Mouse (Mus musculus): ENCODE results near the gene Trpm8.
A peak's percentile ranks its signal among the peaks of the same experiment; 100 is the strongest.

The Trpm8 gene

DNA sequence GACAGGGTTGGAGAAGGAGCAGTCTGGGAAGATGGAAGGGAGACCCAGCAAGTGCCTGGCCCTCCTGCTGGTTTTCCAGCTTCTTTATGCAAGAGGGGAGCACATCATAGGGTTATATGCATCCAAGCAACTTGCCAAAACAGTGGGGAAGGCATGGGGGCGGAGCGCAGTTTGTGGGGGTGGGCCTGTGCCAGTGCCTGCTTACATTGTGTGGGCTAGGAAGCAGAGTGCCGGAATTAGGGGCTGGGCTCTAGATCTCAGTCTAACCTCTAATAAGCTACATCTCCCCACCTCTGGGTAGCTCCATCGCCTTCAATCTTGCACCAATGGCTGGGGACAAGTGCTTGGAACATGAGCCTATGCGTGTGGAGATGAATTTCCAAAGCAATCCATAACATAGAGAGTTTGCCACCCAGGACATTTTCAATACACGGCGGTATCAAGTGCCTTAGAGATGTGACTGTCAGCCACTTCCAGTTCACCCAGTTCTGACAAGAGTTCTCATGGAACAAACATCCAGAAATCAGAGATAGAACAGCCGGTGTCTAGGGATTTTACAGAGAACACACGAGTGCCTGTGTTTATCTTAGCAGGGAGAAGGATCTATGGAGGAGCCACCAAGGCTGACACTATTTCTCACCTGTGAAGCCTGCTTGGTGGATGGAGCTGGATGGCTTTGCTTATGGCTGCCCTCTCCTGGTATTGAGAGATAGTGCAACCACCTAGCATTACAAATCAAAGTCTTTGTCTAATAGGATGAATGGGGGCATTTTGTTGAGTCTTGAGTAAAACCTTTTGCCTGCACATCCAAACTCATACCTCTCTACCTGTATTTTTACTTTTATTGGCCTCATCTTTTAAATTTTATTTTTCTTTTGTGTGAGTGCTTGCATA, 23.9 kb downstream of the Trpm8 start:
- DNase-seq (ENCODE audit: low spot score), result no peak

DNA sequence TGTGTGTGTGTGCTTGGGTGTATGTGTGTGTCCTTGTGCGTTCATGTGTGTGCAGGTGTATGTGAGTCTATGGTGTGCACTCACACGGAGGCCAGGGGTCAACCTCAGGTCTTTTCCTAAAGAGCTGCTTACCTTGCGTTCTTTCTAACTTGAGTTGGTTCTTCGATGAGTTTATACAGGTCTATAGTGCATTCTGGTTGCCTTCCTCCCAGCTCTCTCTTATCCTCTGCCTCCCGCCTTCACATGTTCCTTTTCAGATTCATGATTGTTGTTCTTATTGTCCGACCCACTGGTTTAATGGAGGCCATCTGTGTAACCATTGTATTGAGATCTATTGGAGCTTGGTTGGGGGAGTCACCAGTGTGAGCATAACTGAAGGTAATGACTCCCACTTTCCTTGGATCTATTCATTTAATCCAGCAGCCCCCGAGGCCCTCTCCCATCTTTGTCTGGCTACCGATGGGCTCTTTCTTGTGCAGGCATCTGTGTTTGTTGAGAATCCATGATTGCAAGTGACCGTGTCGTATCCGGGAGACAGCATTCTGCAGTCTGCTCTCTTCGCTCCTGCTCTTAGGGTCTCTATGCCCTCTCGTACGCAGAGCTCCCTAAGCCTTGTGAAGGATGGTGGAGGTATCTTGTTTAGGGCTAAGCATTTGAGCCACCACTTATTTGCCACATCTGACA, 24.7 kb downstream of the Trpm8 start:
- DNase-seq (ENCODE audit: low spot score), result no peak

DNA sequence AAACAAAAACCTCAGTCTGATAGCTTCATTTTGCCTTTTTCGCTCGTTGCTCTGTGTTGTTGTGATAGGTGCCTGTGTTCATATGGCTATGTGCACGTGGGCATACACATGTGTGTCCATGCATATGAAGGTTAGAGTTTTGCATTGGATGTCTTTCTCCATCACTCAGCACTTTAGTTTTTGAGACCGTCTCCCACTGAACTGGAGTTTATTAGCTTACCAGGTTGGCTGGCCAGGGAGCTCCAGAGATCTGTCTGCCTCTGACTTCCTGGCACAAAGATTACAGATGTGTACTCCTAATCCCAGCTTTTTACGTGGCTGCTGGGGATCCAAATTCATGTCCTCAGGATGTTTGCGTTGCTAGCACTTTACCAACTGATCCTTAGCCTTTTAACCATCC, 26.3 kb downstream of the Trpm8 start:
- DNase-seq (ENCODE audit: low spot score), result no peak

DNA sequence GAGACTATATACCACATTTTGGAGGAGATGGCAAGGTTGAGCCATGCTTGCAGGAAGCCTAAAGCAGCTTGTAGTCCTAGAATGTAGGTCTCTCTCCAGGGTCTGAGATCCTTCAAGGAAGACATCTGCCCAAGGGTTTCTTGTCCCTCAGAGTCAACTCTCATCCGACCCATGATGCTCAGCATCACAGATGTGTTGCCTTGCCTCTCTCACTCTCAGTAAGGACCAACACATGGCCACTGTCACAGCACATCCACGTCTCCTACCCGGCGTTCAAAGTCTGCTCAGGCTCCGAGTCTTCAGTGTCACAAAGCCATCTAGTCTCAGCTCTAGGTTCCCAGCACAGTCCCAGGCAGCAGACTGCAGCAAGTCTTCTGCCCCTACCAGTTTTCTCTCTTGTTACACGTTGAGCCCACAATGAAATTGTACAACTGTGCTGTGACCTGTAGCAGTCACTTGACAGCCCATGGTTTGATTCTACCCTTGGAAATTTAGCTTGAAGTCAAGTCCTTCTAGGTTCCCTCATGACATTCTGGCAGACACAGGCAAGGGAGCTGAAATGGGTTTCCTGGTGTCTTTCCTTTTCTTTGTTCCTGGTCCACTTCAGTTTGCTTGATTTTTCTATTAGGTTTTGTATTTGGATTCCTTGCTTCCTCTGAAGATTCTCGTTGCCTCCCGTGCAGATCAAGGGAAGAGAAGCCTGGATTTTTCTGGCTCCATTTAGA, 27.0 kb downstream of the Trpm8 start:
- no peak for DNase-seq (ENCODE audit: low spot score)

DNA sequence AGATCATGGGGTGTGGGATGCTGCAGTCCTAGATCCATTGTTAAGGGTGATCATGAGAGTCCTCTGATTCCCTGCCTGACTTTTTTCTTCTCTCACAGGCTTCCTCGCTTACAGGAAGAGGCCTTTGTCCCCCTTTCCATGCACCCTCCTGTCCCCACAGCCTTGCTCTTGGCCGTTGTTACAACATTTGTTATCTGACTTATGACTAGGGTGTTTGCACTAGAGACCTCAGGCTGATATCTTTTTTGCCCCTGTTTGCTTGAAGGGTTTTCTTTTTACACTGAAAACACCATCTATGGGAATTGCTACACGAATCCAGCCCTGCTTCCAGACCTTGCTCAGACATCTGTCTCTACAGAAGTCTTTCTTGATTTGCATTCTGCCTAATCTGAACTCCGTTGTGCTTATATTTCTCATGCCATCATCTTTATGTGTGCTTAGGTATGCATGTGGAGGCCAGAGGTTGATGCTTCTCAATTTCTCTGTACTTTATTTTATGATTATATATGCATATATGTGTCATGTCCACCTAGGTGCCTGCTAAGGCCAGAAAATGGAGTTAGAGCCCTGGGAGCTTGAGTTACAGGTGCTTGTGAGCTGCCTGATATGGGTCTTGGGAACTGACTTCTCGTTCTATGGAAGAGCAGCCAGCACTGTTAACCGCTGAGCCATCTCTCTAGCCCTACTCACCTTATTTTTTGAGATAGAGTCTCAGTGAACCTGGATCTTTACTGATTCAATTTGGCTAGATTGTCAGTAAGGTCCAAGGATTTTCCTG, 27.7 kb downstream of the Trpm8 start:
- DNase-seq (ENCODE audit: low spot score), result no peak

DNA sequence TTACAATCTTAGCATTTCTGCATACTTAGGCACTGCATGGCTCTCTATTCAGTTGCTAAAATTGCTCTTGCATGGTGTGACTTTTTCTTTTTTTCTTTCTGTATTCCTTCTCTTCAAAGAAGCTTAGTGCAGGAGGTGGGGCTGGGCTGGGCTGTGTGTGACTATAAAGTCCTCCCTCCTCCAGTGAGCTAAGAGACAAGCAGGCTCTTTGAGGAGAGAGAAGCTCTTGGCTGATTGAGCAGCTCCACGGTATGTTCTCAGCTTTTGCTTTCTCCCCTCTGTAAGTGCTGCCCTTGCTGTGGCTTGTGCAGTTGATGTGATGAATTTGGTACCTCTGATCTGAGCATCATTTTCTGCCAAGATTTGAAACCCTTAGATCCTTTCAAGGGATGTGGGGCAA, 29.1 kb downstream of the Trpm8 start:
- DNase-seq (ENCODE audit: low spot score), result no peak

DNA sequence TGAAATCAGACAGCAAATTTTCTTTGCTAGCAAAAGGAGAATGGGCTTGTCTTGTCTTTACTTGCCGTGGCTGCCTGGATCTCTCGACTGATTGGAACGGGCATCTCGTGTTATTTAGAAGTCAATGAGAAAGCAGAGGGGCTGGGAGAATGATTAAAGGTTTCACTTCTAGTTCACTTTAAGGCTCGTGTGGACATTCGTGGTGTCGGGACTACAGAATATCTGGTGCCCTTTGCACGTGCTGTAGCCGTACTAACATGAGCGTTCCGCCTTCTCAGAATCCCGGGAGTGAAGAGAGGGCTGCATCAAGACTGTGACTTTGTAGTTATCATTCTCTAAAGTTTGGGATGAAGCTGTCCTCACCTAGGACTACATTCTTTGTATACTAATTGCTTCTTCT, 29.7 kb downstream of the Trpm8 start:
- no peak for DNase-seq (ENCODE audit: low spot score)

DNA sequence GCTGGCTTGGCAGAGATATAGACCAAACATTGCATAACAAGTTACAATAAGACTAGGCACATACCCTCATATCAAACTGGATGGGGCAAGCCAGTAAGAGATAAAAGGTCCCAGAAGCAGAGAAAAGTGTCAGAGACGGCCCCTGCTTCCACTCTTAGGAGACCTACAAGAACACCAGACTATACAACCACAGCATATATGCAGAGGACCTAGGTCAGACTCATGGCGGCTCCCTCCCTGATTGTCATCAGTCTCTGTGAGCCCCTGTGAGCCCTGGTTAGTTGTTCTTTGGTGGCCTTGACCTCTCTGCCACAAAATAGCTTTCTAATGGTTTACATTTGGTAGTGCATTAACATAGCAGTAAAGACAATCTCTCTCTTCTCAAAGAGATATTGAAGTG, 31.6 kb downstream of the Trpm8 start:
- no peak for DNase-seq (ENCODE audit: low spot score)

DNA sequence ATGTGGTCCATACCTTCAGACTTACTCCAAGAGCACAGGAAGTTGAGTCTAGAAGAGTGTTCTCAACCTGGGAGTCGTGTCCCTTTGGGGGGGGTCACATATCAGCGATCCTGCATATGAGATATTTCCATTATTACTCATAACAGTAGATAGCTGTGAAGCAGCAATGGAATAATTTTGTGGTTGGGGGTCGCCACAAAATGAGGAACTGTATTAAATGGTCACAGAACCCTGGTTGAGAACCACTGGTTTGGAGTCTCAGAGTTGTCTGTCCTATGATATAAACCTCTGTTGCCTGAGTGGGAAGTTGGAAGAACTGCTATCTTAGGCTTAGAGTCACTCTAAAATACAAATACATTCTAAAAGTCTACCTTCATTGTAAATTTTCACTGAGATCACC, 32.4 kb downstream of the Trpm8 start:
- no peak for DNase-seq (ENCODE audit: low spot score)

DNA sequence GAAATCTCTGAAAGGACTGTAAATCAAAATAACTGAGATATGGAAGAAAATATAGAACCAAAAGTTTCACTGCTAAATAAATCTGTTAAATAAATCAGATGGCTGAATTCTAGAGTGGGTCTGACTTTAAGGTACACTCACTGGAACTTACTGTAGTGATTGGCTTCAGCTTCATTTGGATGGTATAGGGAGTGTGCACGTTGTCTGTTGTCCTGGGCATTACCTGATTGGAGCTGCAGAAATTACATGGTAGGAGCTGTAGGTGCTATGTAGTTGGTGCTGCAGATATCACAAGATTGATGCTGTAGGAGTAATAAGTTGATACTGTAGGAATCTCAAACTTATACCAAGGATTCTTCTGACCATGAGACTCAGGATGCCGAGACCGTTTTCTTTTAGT, 32.9 kb downstream of the Trpm8 start:
- no peak for DNase-seq (ENCODE audit: low spot score)

DNA sequence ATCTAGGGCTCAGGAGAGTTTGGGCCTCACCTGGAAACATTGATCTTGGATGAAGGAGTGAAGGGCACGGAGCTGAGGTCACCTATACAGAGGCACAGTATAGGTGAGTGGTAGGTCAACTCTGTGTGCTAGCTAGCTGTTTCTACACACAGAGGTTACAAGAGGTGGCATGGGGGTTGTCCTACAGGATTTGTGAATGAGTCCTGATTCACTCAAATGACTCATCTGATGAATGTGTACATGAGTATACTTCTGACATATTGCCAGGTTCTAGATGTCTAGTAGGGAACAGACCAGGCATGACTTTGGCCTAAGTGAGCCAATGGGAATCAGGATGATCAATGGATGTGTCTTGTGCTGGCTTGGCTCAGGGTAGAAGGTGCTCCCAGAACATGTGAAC, 39.8 kb downstream of the Trpm8 start:
- DNase-seq (ENCODE audit: low spot score), result no peak

DNA sequence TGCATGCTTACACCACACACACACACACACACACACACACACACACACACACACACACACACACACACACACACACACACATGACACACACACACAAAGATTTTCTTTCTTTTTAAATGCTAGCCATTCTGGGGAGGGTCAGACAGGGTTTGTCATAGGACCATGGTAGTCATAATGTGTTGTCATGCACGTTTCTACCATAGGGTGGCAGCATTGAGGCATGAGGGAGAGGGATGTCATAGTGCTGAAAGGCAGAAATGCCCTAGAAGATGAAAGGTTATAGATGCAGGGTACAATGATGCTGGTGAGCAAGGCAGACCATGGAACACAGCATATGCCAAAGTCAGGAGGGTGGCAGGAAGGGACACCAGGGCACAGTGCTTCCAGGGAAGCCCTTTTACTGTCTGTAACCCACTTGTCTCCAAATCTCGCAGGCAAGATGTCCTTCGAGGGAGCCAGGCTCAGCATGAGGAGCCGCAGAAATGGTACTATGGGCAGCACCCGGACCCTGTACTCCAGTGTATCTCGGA, 41.1 kb downstream of the Trpm8 start:
- DNase-seq (ENCODE audit: low spot score), result peak; percentile 44

DNA sequence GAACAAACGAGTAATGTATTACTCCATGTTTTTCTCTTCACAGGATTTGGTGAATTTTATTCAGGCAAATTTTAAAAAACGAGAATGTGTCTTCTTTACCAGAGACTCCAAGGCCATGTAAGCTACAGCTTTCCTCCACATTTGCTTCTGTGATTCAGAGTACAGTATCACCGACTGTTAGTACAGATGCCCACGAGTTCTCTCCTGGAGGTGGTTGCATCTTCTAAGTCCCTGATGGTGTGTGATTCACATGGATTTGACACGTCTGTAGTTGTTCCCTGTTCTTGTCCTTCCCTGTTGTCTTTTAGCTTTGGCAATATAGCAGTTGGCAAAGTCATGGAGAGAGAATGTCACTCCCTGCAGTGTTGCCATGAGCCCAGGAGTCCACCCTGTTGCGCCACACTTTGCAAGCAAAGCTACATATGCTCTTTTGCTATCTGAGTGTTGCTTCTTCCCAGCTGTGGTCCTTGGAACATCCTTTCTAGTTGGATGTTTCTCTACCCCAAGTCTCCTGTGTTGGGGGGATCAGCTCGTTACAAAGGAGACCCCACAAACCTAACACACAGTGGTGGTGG, 43.4 kb downstream of the Trpm8 start:
- no peak for DNase-seq (ENCODE audit: low spot score)

DNA sequence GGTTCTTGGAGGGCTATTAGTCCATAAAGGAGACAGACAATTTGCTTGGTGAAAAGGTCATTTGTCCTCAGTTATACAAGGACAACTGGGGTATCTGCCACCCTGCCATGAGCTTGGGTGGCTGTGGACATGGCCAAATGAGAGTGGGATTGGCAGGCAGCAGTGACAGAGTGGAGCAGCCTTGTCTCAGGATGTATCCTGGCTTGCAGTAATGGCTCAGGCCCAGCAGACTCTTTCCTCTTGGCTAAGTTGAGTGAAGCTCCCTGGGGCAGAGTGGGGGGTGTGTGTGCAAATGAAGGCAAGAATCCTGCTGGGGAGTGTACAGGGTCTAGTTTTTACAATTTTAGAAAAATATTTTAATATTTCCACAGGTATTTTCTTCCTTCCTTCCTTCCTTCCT, 44.7 kb downstream of the Trpm8 start:
- DNase-seq (ENCODE audit: low spot score), result no peak

DNA sequence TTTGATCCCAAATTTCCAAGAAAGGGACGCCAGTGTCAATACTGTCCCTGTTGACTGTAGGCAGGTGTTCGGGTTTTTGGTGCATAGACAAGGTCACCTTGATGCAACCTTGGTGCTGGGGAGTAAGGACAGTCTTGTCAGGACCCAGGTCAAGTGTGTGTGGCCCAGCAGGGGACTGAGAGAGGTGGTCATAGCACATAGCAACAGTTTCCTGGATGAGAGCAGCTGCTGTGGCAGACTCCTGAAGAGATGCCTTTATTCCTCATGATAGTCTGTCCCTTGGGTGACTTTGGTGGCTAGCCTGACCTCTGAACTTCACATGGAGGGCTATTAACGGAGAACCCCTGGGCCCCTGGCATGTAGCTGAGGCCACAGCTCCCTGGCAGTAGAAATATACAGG, 45.6 kb downstream of the Trpm8 start:
- no peak for DNase-seq (ENCODE audit: low spot score)

DNA sequence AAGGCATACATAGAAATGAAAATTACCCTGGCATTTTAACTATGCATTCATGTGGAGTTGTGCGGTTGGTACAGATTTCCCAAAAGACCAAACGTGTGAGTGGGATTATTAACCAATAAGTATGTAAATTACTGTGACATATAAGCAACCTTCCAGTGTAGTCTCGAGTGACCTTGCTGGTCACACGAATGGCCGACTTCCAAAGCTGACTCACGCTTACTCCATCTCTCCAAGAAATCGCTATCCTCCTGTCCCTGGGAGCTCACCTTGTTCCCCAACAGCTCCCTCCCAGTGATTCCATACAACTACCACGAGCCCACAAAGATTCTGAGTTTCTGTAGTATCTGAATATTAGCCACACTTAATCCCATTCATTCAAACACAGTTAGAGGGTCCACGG, 62.0 kb downstream of the Trpm8 start:
- no peak for DNase-seq (ENCODE audit: low spot score)

DNA sequence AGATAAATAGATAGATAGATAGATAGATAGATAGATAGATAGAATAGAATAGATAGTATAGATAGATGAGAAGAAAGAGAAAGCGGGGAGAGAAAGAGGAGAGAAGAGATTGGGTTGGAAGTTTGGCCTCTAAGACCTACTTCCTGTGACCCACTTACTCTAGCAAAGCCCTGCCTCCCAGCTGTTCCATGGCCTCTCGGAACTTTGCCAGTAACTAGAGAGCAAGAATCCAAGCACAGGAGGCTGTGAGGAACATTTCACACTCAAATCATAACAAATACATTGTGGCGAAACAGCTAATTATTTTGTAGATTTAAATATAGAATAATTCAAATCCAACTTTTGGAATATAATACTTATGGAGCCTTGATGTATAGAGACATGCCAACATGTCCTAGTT, 65.2 kb downstream of the Trpm8 start:
- DNase-seq (ENCODE audit: low spot score), result no peak

DNA sequence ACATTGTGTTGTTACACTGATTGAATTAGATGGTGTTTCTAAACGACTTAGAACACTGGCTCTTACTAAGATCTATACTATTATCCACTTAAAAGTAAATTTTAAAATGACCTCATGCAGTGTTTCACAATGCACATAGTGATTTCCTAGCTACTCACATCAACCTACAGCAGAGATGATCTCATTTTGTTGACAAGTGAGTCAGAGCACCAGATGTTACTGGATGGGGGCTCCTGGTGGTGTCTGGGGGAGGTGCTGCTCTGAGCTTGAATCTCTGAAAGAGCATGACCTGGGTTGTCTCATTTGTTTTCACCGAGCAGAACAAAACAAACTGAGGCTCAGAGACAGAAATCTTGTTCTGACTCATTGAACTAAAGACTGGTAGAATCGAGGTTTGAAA, 68.1 kb downstream of the Trpm8 start:
- no peak for DNase-seq (ENCODE audit: low spot score)

DNA sequence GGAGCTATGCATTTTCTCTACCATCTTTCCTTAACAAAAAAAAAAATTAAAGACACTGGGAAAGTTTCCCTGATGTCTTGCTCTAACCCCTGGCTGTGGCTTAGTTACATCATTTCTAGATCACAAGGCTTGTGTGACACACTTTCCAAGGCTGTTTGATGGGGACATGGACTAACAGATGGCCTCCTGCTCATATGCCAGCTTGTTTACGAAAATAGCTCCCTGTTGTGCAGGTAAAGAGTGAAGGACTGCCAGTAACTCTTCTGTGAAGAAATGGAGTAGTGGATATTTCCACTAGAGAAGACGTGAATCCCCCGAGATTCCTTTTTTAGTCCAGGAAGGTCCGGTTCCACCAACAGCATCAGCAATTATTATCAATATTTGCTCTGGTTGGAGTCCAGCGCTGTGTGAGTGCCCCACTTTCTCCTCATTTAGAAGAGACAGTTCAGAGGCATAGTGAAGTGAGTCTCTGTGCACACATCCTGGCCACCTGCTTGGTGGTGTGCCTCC, 71.1 kb downstream of the Trpm8 start:
- DNase-seq (ENCODE audit: low spot score), result no peak

DNA sequence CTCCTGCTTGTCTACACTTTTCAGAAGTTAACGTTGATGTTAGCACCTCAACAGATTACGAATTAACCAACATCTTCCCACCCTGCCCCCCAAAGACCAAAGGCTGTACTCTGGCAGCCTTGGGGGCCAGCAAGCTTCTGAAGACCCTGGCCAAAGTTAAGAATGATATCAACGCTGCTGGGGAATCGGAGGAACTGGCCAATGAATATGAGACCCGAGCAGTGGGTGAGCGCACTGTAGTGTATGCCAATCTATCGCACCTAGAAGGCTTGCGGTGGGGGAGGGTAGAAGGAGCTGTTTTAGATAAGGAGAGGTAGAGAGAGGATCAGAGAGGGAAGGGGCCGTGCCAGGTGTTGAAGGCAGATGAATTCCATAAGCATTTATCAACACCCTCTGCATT, 73.3 kb downstream of the Trpm8 start:
- no peak for DNase-seq (ENCODE audit: low spot score)

DNA sequence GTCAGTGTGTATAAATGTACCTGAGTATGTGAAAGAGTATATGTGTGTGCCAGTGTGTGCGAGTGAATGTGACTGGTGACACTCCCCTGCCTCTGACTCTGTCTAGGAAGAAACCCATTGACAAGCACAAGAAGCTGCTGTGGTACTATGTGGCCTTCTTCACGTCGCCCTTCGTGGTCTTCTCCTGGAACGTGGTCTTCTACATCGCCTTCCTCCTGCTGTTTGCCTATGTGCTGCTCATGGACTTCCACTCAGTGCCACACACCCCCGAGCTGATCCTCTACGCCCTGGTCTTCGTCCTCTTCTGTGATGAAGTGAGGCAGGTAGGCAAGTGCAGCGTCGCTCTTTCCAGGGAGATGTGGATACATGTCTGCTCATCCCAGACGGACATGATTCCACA, 77.6 kb downstream of the Trpm8 start:
- DNase-seq (ENCODE audit: low spot score), result no peak

Measured in c-Kit-positive CD71-positive TER-119-positive erythroid progenitor cells, embryonic 14.5 days (primary cell).